Mouse (Mus musculus): ENCODE measurements around the gene Adad2.

- TF ChIP-seq CTCF (IDR thresholded peaks at IDR 0.05; ENCODE audit: low read depth): no peak
- no peak for TF ChIP-seq EP300 (IDR thresholded peaks at IDR 0.05; ENCODE audit: low read depth)
Measured at GRCm38 (mm10) chr8:119634616-119635336, 22.2 kb downstream of the Adad2 start.
